Mouse (Mus musculus): ENCODE measurements around the gene Fam213b. TPM values are rescaled to one million over a fixed set of nuclear protein-coding genes. Genes with fewer than 3 reads are reported as not detected.

Fam213b gene
- polyA plus RNA-seq, 1 experiment = 5.7 TPM

- H3ac ChIP-seq (ENCODE audit: control insufficient read depth, insufficient read length) = no peak overlapping the region
- H3K4me3 ChIP-seq = no peak overlapping the region
- H3K4me2 ChIP-seq (ENCODE audit: low read depth) = no peak overlapping the region
- no peaks in the 10 kb centered on the region for H3K79me2 ChIP-seq (ENCODE audit: control insufficient read depth, insufficient read depth)
- no peaks in the 10 kb centered on the region for H3K36me3 ChIP-seq (ENCODE audit: control insufficient read depth, insufficient read depth)
- TF ChIP-seq MYOG (IDR thresholded peaks at IDR 0.05; ENCODE audit: control insufficient read depth in 1 of 3, insufficient read depth in 1 of 3, insufficient read length in 2 of 3, low read depth in 2 of 3) = peak; percentile 7 to 76 (median 36)
- no peak for TF ChIP-seq SRF (IDR thresholded peaks at IDR 0.05; ENCODE audit: control insufficient read depth, insufficient read length, low read depth)
- TF ChIP-seq MYOD1 (IDR thresholded peaks at IDR 0.05; ENCODE audit: control insufficient read depth in 1 of 3, insufficient read length in 2 of 3, low read depth in 2 of 3) = peak in 1 of 3 experiments; percentile 43
- peak; percentile 5 for TF ChIP-seq USF1 (IDR thresholded peaks at IDR 0.05; ENCODE audit: low read depth)
- no peak for TF ChIP-seq TCF3 (IDR thresholded peaks at IDR 0.05; ENCODE audit: insufficient read length, low read depth)
- TF ChIP-seq MAX (IDR thresholded peaks at IDR 0.05; ENCODE audit: low read depth) = no peak
- TF ChIP-seq REST (IDR thresholded peaks at IDR 0.05; ENCODE audit: insufficient read depth, insufficient read length) = no peak
- no peak for TF ChIP-seq E2F4 (IDR thresholded peaks at IDR 0.05; ENCODE audit: insufficient read depth)
- TF ChIP-seq TCF12 (IDR thresholded peaks at IDR 0.05; ENCODE audit: insufficient read depth, poor library complexity, severe bottlenecking) = no peak
- TF ChIP-seq POLR2AphosphoS2 (IDR thresholded peaks at IDR 0.05; ENCODE audit: insufficient read length, low read depth) = no peak
- peaks cover 41% of the 10 kb centered on the region for H3K27me3 ChIP-seq (ENCODE audit: control insufficient read depth, insufficient read depth, insufficient read length)
Observed at GRCm38 (mm10) chr4:154886876-154887592, 11.9 kb downstream of the Fam213b start.

- H3K27me3 ChIP-seq (ENCODE audit: control insufficient read depth, insufficient read depth, insufficient read length) = peaks cover 34% of the 10 kb centered on the region
- TF ChIP-seq SRF (IDR thresholded peaks at IDR 0.05; ENCODE audit: control insufficient read depth, insufficient read length, low read depth) = no peak
- no peak for TF ChIP-seq MYOG (IDR thresholded peaks at IDR 0.05; ENCODE audit: control insufficient read depth in 1 of 3, insufficient read depth in 1 of 3, insufficient read length in 2 of 3, low read depth in 2 of 3)
- no peak for TF ChIP-seq E2F4 (IDR thresholded peaks at IDR 0.05; ENCODE audit: insufficient read depth)
- H3ac ChIP-seq (ENCODE audit: control insufficient read depth, insufficient read length) = no peak overlapping the region
- no peak overlapping the region for H3K4me3 ChIP-seq
- no peaks in the 10 kb centered on the region for H3K36me3 ChIP-seq (ENCODE audit: control insufficient read depth, insufficient read depth)
- no peak overlapping the region for H3K4me2 ChIP-seq (ENCODE audit: low read depth)
- H3K79me2 ChIP-seq (ENCODE audit: control insufficient read depth, insufficient read depth) = no peaks in the 10 kb centered on the region
Observed at GRCm38 (mm10) chr4:154885416-154885815, 13.5 kb downstream of the Fam213b start.

GRCm38 (mm10) chr4:154882014-154882659 is 16.8 kb downstream of the Fam213b start:
- Histone ChIP-seq H3K4me2 (ENCODE audit: low read depth) (no peak overlapping the region), H3K27me3 (ENCODE audit: control insufficient read depth, insufficient read depth, insufficient read length) (peaks cover 17% of the 10 kb centered on the region), H3ac (ENCODE audit: control insufficient read depth, insufficient read length) (no peak overlapping the region), H3K79me2 (ENCODE audit: control insufficient read depth, insufficient read depth) (no peaks in the 10 kb centered on the region), H3K36me3 (ENCODE audit: control insufficient read depth, insufficient read depth) (no peaks in the 10 kb centered on the region), H3K4me3 (no peak overlapping the region)
- TF ChIP-seq TCF12 (IDR thresholded peaks at IDR 0.05; ENCODE audit: insufficient read depth, poor library complexity, severe bottlenecking) = no peak
- TF ChIP-seq POLR2AphosphoS2 (IDR thresholded peaks at IDR 0.05; ENCODE audit: insufficient read length, low read depth) = no peak
- no peak for TF ChIP-seq MYOG (IDR thresholded peaks at IDR 0.05; ENCODE audit: control insufficient read depth in 1 of 3, insufficient read depth in 1 of 3, insufficient read length in 2 of 3, low read depth in 2 of 3)
- TF ChIP-seq MAX (IDR thresholded peaks at IDR 0.05; ENCODE audit: low read depth) = no peak
- TF ChIP-seq MYOD1 (IDR thresholded peaks at IDR 0.05; ENCODE audit: control insufficient read depth in 1 of 3, insufficient read length in 2 of 3, low read depth in 2 of 3) = no peak
- TF ChIP-seq USF1 (IDR thresholded peaks at IDR 0.05; ENCODE audit: low read depth) = no peak
- TF ChIP-seq SRF (IDR thresholded peaks at IDR 0.05; ENCODE audit: control insufficient read depth, insufficient read length, low read depth) = no peak
- TF ChIP-seq CEBPB (IDR thresholded peaks at IDR 0.05; ENCODE audit: insufficient read depth, poor library complexity, severe bottlenecking) = no peak
- no peak for TF ChIP-seq TCF3 (IDR thresholded peaks at IDR 0.05; ENCODE audit: insufficient read length, low read depth)
- TF ChIP-seq POLR2A (IDR thresholded peaks at IDR 0.05; ENCODE audit: insufficient read length, low read depth) = no peak
- TF ChIP-seq REST (IDR thresholded peaks at IDR 0.05; ENCODE audit: insufficient read depth, insufficient read length) = no peak
- no peak for TF ChIP-seq E2F4 (IDR thresholded peaks at IDR 0.05; ENCODE audit: insufficient read depth)

GRCm38 (mm10) chr4:154880730-154881129 is 18.2 kb downstream of the Fam213b start:
- Histone ChIP-seq H3K79me2 (ENCODE audit: control insufficient read depth, insufficient read depth) (no peaks in the 10 kb centered on the region), H3K4me2 (ENCODE audit: low read depth) (no peak overlapping the region), H3K36me3 (ENCODE audit: control insufficient read depth, insufficient read depth) (no peaks in the 10 kb centered on the region), H3ac (ENCODE audit: control insufficient read depth, insufficient read length) (no peak overlapping the region), H3K27me3 (ENCODE audit: control insufficient read depth, insufficient read depth, insufficient read length) (peaks cover 11% of the 10 kb centered on the region), H3K4me3 (no peak overlapping the region)
- TF ChIP-seq SRF (IDR thresholded peaks at IDR 0.05; ENCODE audit: control insufficient read depth, insufficient read length, low read depth) (no peak), REST (IDR thresholded peaks at IDR 0.05; ENCODE audit: insufficient read depth, insufficient read length) (no peak), MYOG (IDR thresholded peaks at IDR 0.05; ENCODE audit: control insufficient read depth in 1 of 3, insufficient read depth in 1 of 3, insufficient read length in 2 of 3, low read depth in 2 of 3) (no peak), POLR2AphosphoS2 (IDR thresholded peaks at IDR 0.05; ENCODE audit: insufficient read length, low read depth) (no peak), POLR2A (IDR thresholded peaks at IDR 0.05; ENCODE audit: insufficient read length, low read depth) (no peak), TCF3 (IDR thresholded peaks at IDR 0.05; ENCODE audit: insufficient read length, low read depth) (no peak), USF1 (IDR thresholded peaks at IDR 0.05; ENCODE audit: low read depth) (no peak)

Data from myocyte (in vitro differentiated cells).